Mouse (Mus musculus) limb, embryonic 10.5 days (tissue): Measurements from ENCODE around the gene Hcst. TPM values are rescaled to one million over a fixed set of nuclear protein-coding genes. Genes with fewer than 3 reads are reported as not detected.

Experiments
- DNase-seq: peaks from one replicate; pipeline ENCODE4 v3.0.0-alpha.2; 2017; ENCODE audit warnings: low spot score
- H3K27ac ChIP-seq: fragments of 300-500 bp; sonication (generic); 2 replicates; pipeline ENCODE4 v1.5.1; 2016; ENCODE audit warnings: mild to moderate bottlenecking
- H3K27me3 ChIP-seq: fragments of 300-500 bp; sonication (generic); 2 replicates; pipeline ENCODE4 v1.6.1; 2016; ENCODE audit warnings: low read depth, mild to moderate bottlenecking; ENCODE audit not compliant: poor library complexity, severe bottlenecking
- H3K36me3 ChIP-seq: fragments of 300-500 bp; sonication (generic); 2 replicates; pipeline ENCODE4 v1.6.1; 2016; ENCODE audit warnings: mild to moderate bottlenecking, moderate library complexity
- H3K4me1 ChIP-seq: fragments of 300-500 bp; sonication (generic); 2 replicates; pipeline ENCODE4 v1.6.1; 2016
- H3K4me3 ChIP-seq: fragments of 300-500 bp; sonication (generic); 2 replicates; pipeline ENCODE4 v1.5.1; 2016; ENCODE audit warnings: mild to moderate bottlenecking, moderate library complexity
- H3K9me3 ChIP-seq: fragments of 300-500 bp; sonication (generic); replicated peaks from 2 replicates; pipeline ENCODE4 v1.6.1; 2016; ENCODE audit warnings: mild to moderate bottlenecking
- WGBS: fragments of 180-500 bp; shearing (Covaris S2); methylation state at CpG from one replicate; pipeline ENCODE4 v1.1.7; 2016; 5-methylcytosine and 5-hydroxymethylcytosine counted together
- polyA plus RNA-seq: library from polyadenylated mRNA; unstranded; fragments of >200 nt; fragmentation: Nextera tagmentation; extraction: Ambion mirVana; gene quantifications from 2 replicates; pipeline ENCODE4 v1.2.1, GENCODE M21; 2016

Hcst gene
- polyA plus RNA-seq, 1 experiment from 2014 or later = not detected

DNA sequence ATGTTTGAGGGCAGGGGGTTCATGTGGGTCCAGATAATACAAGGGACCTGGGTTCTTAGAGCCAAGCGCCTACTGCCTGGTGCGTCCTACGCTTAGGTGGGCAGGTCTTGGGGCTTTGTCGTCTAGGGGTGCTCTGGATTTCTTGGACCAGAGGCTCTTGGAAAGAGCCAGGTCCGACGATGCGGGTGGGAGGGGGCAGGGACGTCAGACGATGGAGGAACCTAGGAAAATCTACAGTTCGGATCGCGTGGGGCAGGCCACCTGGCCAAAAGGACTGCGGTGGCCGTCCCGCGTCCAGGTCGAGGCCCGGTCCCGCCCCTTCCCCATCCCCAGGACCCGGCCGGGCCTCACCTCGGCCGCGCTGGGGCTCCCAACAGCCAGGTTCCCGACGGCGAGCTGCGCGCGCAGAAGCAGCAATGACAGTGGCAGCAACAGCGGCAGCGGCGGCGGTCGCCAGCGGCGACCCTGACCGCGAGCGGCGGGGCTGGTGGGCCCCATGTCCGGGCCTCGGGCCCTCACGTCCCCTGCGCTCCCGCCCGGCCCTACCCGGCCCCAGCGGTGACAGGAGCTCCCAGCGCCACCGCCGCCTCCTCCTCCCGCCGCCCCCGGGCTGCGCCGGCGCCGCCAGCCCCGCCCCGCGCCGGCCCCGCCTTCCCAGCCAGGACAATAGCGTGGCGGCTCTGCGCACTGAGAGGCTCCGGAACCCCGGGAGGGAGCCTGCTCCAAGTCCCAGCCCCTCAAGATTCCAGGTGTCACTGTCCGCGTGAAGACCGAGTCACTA is 25.5 kb upstream of the Hcst start, which contains the start of gene Aplp1:
Gene Aplp1, minus strand, starts transcription at position 565 of the 781 bp plus-strand sequence.
- under 1% methylated on average over 72 of the region's 72 CpGs for WGBS
- peak within 1 kb of the TSS; percentile 77 for H3K27ac ChIP-seq
- H3K4me3 ChIP-seq = peak within 1 kb of the TSS; percentile 77
- H3K27me3 ChIP-seq = peaks cover 93% of the 10 kb centered on the region
- peak; percentile 74 for DNase-seq
- H3K9me3 ChIP-seq = no peaks in the 10 kb centered on the region
- H3K4me1 ChIP-seq = peaks cover 20% of the 10 kb centered on the region
- H3K36me3 ChIP-seq = no peaks in the 10 kb centered on the region

DNA sequence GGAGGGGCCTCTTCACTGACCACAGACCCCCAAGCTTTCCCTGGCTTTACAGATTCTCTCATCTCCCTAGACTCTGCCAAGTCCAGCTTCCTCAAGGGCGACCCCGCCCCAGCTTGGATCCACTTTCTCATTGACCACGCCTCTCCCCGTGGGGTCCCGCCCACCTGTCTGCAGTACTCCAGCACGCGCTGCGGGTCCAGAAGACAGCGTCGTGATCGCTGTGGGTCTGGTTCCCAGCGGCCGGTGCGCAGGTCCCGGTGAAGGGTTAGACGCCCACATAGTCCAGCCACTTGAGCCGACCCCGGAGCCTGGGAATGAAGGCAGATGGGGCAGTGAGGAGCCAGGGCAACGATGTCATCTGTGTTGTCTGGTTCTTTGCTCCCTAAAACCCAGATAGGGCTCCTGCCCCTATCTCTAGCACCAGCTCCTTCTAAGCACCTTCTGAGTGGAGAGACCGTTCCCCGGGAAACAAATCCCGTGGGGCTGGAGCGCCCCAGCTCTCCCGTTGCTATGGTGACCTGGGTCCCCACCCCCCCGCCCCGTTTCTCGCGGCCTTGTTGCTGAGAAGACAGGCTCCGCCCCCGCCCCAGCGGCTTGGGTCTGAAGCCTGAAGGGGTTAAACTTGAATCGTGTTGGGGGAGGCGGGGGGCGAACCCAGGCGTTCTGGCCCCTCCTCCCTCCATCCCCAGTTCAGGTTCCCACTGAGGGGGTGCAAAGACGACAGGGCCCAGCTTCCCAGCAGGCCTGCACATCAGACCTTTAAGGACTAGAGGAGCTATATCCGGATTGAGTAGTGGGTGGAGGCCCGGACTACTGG is 24.7 kb upstream of the Hcst start:
- peaks cover 20% of the 10 kb centered on the region for H3K4me1 ChIP-seq
- no peak overlapping the region for H3K27ac ChIP-seq
- H3K9me3 ChIP-seq = no peaks in the 10 kb centered on the region
- H3K27me3 ChIP-seq = peaks cover 93% of the 10 kb centered on the region
- WGBS = 1% methylated on average over 38 of the region's 38 CpGs
- H3K4me3 ChIP-seq = peak overlapping the region; percentile 77
- no peak for DNase-seq
- H3K36me3 ChIP-seq = no peaks in the 10 kb centered on the region

DNA sequence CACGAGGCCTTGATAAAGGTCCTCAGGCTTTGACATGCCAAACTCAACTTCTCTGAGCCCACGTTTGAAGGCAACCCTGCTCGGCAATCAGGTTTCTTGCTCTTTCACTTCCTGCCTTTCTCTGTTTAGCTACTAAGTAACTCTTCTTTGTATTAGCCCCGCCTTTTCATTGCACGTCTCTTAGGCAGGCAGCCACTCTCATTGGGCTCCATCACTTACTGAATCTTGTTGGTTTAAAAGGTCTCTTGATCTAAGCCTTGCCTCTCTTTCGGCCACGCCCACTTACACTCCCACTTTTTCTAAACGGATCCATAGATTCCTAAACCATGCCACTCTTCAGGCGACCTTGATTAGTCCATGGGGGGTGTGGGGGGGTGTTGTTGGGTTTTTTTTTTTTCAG is 24.0 kb upstream of the Hcst start:
- no peak for DNase-seq

DNA sequence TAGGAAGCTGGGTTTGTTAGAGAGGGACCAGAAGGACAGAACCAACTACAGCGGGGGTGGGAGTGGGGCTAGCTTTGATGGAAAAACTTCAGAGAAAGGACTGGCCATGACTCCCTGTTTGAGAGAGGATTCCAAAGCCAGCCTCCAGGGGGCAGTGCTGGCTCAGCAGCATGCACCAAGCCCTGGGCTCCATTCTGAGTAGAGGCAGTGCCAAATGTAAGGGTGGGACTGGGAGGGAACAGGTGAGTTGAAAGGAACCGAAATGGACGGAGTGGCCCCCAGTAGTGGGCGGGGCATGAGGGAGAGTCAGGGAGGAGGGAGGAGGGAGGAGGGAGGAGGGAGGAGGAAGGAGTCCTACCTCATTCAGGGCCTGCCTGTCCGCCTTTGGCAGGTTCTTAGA is 21.0 kb upstream of the Hcst start:
- WGBS = 19% methylated on average over 4 of the region's 5 CpGs
- DNase-seq = peak; percentile 61

More for the DNA sequence above, 24.0 kb upstream of the Hcst start:
- Histone ChIP-seq H3K9me3 (no peaks in the 10 kb centered on the region), H3K36me3 (no peaks in the 10 kb centered on the region), H3K27ac (no peak overlapping the region), H3K4me1 (peaks cover 20% of the 10 kb centered on the region), H3K4me3 (no peak overlapping the region; the same call in 1 of the 2 replicates), H3K27me3 (peaks cover 96% of the 10 kb centered on the region)
- WGBS = 23% methylated on average over 9 of the region's 9 CpGs

DNA sequence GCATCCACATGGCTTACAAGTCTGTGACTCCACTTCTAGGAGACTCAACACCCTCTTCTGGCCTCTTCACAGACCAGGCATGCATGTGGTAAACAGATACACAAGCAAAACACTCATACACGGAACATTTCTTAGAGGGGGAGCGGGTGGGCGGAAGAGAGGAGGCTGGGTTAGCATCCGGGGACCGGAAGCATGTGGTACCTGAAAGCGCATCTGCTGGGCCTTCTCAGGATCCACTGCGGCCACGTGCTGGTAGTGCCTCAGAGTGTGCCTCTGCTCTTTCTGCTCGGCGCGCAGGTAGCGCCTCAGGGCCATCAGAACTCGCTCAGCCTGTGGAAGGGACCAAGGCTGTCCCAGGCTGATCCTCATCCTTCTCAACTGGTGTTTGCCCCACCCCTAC is 20.1 kb upstream of the Hcst start:
- no peak for DNase-seq
- Histone ChIP-seq H3K9me3 (no peaks in the 10 kb centered on the region), H3K4me3 (no peak overlapping the region), H3K4me1 (peaks cover 8% of the 10 kb centered on the region), H3K27ac (no peak overlapping the region), H3K36me3 (no peaks in the 10 kb centered on the region), H3K27me3 (peaks cover 94% of the 10 kb centered on the region)
- WGBS = 73% methylated on average over 13 of the region's 13 CpGs

More for the DNA sequence above, 21.0 kb upstream of the Hcst start:
- no peaks in the 10 kb centered on the region for H3K36me3 ChIP-seq
- H3K9me3 ChIP-seq = no peaks in the 10 kb centered on the region
- H3K4me1 ChIP-seq = peaks cover 18% of the 10 kb centered on the region
- no peak overlapping the region for H3K27ac ChIP-seq
- H3K27me3 ChIP-seq = peaks cover 94% of the 10 kb centered on the region
- no peak overlapping the region for H3K4me3 ChIP-seq

DNA sequence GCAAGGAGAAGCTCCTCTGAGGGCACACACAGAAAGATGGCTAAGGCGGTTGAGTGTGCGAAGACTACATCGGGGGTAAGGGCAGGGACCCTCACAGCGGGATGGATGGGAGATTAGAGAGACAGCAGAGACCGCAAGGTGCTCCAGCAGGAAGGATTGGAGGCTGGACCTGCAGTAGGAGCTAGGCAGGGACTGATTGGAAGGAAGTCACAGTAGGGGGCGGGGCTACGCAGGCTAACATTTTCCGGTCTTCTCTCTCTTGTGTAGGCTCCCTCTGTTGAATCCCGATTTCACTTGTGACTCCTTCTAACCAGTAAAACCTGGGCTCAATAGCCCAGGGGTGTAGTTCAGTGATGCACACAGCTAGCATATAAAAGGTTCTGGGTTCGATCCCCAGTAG is 17.2 kb upstream of the Hcst start:
- 16% methylated on average over 10 of the region's 10 CpGs for WGBS
- no peaks in the 10 kb centered on the region for H3K4me1 ChIP-seq
- no peaks in the 10 kb centered on the region for H3K9me3 ChIP-seq
- H3K4me3 ChIP-seq = no peak overlapping the region
- no peak for DNase-seq
- H3K27ac ChIP-seq = no peak overlapping the region
- H3K27me3 ChIP-seq = peaks cover 67% of the 10 kb centered on the region
- H3K36me3 ChIP-seq = no peaks in the 10 kb centered on the region

DNA sequence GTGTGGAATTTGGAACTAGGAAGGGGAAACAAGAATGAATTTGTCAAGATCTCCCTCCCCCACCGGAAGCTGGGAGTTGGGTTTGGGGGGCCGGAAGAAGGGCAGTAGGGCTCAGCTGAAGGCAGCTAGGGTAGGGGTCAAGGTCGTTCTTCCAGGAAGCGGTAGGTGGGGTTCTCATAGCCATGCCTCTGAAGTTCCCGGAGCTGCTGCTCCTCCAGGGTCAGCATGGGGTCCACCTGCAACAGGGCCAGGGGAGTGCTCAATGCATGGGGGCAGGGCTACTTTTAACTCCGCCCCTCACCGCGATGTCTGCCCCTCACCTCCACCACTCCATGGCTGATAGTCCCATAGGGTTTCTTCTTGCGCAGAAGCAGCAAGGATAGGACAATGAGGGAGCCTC is 15.5 kb upstream of the Hcst start:
- H3K27ac ChIP-seq = no peak overlapping the region
- H3K4me3 ChIP-seq = no peak overlapping the region
- H3K27me3 ChIP-seq = peaks cover 50% of the 10 kb centered on the region
- H3K4me1 ChIP-seq = no peaks in the 10 kb centered on the region
- DNase-seq = no peak
- H3K9me3 ChIP-seq = no peaks in the 10 kb centered on the region
- no peaks in the 10 kb centered on the region for H3K36me3 ChIP-seq
- WGBS = 45% methylated on average over 9 of the region's 9 CpGs

DNA sequence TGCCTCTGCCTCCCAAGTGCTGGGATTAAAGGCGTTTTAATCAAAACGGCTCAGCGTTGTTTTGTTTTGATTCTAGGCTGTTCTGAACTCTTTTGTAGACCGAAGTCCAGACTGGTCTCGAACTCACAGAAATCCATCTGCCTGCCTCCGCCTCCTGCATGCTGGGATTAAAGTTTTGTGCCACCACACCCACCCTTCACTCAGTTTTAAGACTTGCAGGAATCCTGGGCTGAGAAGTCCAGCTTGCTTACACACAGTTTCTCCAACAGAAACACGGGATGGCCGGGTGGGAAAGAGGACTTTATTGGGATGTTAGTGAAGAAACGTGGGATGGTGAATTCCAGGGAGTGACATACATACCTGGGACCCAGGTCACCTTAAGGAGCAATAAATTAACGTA is 15.0 kb upstream of the Hcst start:
- Histone ChIP-seq H3K27ac (no peak overlapping the region), H3K9me3 (no peaks in the 10 kb centered on the region), H3K36me3 (no peaks in the 10 kb centered on the region), H3K4me3 (no peak overlapping the region), H3K4me1 (no peaks in the 10 kb centered on the region), H3K27me3 (peaks cover 45% of the 10 kb centered on the region)
- DNase-seq = no peak
- WGBS = 70% methylated on average over 10 of the region's 10 CpGs

DNA sequence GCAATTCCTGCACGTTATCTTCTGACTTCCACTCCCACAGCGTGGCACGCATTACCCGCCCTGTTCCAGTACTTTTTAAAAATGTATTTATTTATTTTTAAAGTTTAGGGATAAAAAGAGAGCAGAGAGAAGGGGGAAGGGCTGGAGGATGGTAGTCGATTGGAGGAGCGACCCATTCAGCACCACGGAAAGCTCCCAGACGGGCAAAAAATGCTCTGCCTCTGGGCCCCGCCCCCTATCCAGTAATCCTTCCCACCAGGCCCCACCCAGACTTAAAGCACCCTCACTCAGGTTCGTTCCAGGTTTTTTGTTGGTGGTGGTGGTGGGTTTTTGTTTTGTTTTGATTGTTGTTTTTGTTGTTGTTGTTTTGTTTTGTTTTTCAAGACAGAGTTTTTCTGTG is 14.6 kb upstream of the Hcst start:
- Histone ChIP-seq H3K27ac (no peak overlapping the region), H3K4me1 (no peaks in the 10 kb centered on the region), H3K27me3 (peaks cover 41% of the 10 kb centered on the region), H3K4me3 (no peak overlapping the region), H3K36me3 (no peaks in the 10 kb centered on the region), H3K9me3 (no peaks in the 10 kb centered on the region)
- DNase-seq = peak; percentile 73
- 2% methylated on average over 10 of the region's 10 CpGs for WGBS

DNA sequence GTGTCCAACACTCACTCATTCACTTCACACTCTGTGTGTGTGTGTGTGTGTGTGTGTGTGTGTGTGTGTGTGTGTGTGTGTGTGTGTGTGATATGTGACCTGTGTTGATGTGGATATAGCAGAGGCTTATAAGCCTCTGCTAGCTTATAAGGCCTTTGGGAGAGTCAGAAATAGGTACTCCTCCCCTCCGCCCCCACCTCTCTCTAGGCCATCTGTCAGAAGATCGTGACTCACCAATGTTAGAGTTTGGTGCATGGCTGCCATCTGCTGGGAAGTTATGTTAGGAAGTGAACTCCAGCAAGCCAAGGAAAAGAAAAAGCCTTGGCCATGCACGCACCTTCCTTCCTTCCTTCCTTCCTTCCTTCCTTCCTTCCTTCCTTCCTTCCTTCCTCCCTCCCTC is 12.1 kb upstream of the Hcst start:
- Histone ChIP-seq H3K4me1 (no peaks in the 10 kb centered on the region), H3K9me3 (no peaks in the 10 kb centered on the region), H3K4me3 (no peak overlapping the region), H3K36me3 (no peaks in the 10 kb centered on the region), H3K27ac (no peak overlapping the region), H3K27me3 (peaks cover 22% of the 10 kb centered on the region)
- DNase-seq = no peak
- 14% methylated on average over 3 of the region's 3 CpGs for WGBS

DNA sequence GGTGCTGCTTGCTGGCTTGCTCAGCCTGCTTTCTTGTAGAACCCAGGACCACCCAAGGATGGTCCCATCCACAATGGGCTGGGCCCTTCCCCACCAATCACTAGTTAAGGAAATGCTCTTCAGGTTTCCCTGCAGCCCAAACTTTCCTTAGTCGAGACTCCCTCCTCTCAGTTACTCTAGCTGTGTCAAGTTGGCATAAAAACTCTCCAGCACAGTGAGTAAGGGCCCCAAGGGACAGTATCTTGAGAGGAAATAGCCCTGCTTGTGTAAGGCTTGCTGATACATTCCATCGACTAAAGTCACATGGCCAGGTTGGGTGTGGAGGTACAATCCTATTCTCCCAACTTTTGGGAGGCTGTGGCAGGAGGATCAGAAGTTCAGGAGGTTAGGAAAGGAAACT is 10.5 kb upstream of the Hcst start:
- no peak overlapping the region for H3K4me3 ChIP-seq
- no peak overlapping the region for H3K27ac ChIP-seq

DNA sequence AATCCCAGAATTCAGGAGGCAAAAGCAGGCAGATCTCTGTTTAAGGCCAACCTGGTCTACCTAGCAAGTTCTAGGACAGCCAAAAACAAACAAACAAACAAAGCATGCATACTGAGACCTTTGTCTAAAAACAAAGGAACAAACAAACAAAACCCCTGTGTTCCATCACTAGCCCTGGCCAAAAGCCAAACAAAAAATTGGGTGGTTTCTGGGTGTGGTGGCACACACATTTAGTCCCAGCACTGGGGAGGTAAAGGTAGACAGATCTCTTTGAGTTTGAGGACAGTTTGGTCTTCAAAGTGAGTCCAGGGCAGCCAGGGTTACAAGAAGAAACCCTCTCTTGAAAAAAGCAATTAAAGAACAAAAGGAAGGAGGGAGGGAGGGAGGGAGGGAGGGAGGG is 9.7 kb upstream of the Hcst start:
- DNase-seq = no peak
- Histone ChIP-seq H3K36me3 (peaks cover 8% of the 10 kb centered on the region), H3K27me3 (no peaks in the 10 kb centered on the region), H3K27ac (no peak overlapping the region), H3K4me3 (no peak overlapping the region), H3K4me1 (no peaks in the 10 kb centered on the region), H3K9me3 (no peaks in the 10 kb centered on the region)

More for the DNA sequence above, 10.5 kb upstream of the Hcst start:
- Histone ChIP-seq H3K4me1 (no peaks in the 10 kb centered on the region), H3K27me3 (peaks cover 6% of the 10 kb centered on the region), H3K36me3 (peaks cover 6% of the 10 kb centered on the region), H3K9me3 (no peaks in the 10 kb centered on the region)
- 65% methylated on average over 2 of the region's 2 CpGs for WGBS
- no peak for DNase-seq

DNA sequence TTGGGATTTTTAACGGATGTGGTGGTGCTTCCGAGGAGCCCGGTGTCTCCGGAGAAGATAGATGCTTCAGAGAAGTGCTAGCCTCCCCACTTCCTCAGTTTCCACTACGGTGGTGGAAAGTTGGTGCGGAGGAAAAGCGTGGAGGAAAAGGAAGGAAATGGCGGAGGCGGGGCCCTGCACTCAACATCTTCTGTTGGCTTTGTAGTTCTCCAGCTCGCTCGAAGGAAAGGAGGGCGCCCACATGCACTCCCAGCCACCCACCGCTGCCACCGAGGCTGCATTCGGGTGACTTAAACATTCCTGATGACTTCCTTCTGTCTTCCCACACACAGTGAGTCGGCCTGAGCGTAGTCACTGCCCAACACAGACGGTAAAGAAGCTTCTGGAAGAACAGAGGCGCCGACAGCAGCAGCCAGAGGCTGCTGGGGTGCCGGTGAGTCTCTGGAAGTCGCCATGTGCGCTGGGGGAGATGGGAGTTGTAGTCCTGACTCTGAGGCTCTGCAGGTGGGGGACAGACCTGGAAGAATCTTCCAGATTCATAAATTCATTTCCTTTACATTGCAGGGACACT is 3.5 kb upstream of the Hcst start:
- WGBS = 51% methylated on average over 23 of the region's 23 CpGs
- Histone ChIP-seq H3K27me3 (peaks cover 51% of the 10 kb centered on the region), H3K4me1 (peaks cover 22% of the 10 kb centered on the region), H3K27ac (peak overlapping the region; percentile 34; the same call in 1 of the 2 replicates), H3K36me3 (peaks cover 8% of the 10 kb centered on the region), H3K9me3 (no peaks in the 10 kb centered on the region; the same call in 1 of the 2 replicates), H3K4me3 (peak overlapping the region; percentile 70)
- DNase-seq = no peak
